Mouse (Mus musculus): ENCODE measurements around the gene Acly. TPM values are rescaled to one million over a fixed set of nuclear protein-coding genes. Genes with fewer than 3 reads are reported as not detected.

The Acly gene
- polyA plus RNA-seq, 1 experiment from 2014 or later, result 218 TPM

- Histone ChIP-seq H3K9me3 (replicated peaks; ENCODE audit: control insufficient read depth, low read length, poor library complexity, severe bottlenecking) (no peaks in the 10 kb centered on the region), H3K27me3 (ENCODE audit: control insufficient read depth, insufficient read depth, low read depth, low read length) (no peaks in the 10 kb centered on the region; the same call in 1 of the 2 replicates), H3K27ac (ENCODE audit: low read length) (no peak overlapping the region), H3K4me3 (ENCODE audit: low read depth, low read length) (no peak overlapping the region), H3K4me2 (ENCODE audit: low read length) (no peak overlapping the region), H3K4me1 (ENCODE audit: control insufficient read depth, insufficient read depth, low read length) (no peaks in the 10 kb centered on the region), H3K36me3 (ENCODE audit: control insufficient read depth, insufficient read depth, low read length) (no peaks in the 10 kb centered on the region), H3K9ac (ENCODE audit: low read depth, low read length) (no peak overlapping the region)
- ATAC-seq, result no peak
- 82% methylated on average over 4 of the region's 4 CpGs for WGBS
These were observed 25.0 kb upstream of the Acly start for GRCm38 (mm10) chr11:100552842-100553241.

DNA sequence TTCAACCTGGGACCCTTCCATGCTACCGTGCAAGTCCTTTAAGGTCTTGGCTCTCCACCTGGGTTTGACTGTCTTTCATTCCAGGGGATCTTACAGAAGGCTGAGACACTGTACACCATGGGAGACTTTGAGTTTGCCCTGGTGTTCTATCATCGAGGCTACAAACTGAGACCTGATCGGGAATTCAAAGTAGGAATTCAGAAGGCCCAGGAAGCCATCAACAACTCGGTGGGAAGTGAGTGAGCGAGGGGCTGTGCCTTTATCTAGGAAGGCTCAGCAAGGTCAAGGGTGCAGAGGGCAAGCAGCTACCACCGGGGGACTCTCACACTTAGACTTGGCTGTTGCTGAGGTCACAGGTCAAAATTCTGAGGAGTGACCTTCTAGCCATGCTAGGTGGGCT is 22.3 kb upstream of the Acly start:
- WGBS, result 77% methylated on average over 6 of the region's 6 CpGs
- ATAC-seq, result no peak

DNA sequence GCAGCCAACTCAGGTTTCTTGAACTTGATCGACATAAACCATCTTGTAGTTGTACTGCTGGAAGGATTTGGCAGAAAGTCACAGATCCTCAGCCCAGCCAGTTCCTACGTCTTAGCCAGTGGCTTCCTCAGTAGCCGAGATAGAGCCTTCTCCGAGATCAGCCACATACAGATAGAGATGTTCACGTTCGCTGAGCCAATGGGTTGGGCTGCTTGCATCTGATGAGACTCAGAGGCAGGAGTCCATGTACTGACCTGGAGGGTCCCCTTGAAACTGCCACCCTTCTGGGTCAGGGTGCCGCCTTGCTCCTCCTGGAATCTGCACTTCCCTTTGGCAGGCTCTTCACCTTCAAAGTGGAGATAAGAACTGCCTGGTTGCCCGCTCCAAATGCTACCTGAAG is 21.7 kb upstream of the Acly start:
- Histone ChIP-seq H3K36me3 (ENCODE audit: control insufficient read depth, insufficient read depth, low read length) (no peaks in the 10 kb centered on the region), H3K9ac (ENCODE audit: low read depth, low read length) (no peak overlapping the region), H3K27ac (ENCODE audit: low read length) (no peak overlapping the region), H3K4me1 (ENCODE audit: control insufficient read depth, insufficient read depth, low read length) (peaks cover 13% of the 10 kb centered on the region), H3K4me2 (ENCODE audit: low read length) (no peak overlapping the region), H3K4me3 (ENCODE audit: low read depth, low read length) (no peak overlapping the region), H3K27me3 (ENCODE audit: control insufficient read depth, insufficient read depth, low read depth, low read length) (no peaks in the 10 kb centered on the region; the same call in 1 of the 2 replicates), H3K9me3 (replicated peaks; ENCODE audit: control insufficient read depth, low read length, poor library complexity, severe bottlenecking) (no peaks in the 10 kb centered on the region)
- 90% methylated on average over 8 of the region's 8 CpGs for WGBS
- ATAC-seq, result no peak

More for the DNA sequence above, 22.3 kb upstream of the Acly start:
- Histone ChIP-seq H3K9ac (ENCODE audit: low read depth, low read length) (no peak overlapping the region), H3K4me2 (ENCODE audit: low read length) (no peak overlapping the region), H3K9me3 (replicated peaks; ENCODE audit: control insufficient read depth, low read length, poor library complexity, severe bottlenecking) (no peaks in the 10 kb centered on the region), H3K4me1 (ENCODE audit: control insufficient read depth, insufficient read depth, low read length) (peaks cover 7% of the 10 kb centered on the region), H3K36me3 (ENCODE audit: control insufficient read depth, insufficient read depth, low read length) (no peaks in the 10 kb centered on the region), H3K4me3 (ENCODE audit: low read depth, low read length) (no peak overlapping the region), H3K27ac (ENCODE audit: low read length) (no peak overlapping the region), H3K27me3 (ENCODE audit: control insufficient read depth, insufficient read depth, low read depth, low read length) (no peaks in the 10 kb centered on the region; the same call in 1 of the 2 replicates)

DNA sequence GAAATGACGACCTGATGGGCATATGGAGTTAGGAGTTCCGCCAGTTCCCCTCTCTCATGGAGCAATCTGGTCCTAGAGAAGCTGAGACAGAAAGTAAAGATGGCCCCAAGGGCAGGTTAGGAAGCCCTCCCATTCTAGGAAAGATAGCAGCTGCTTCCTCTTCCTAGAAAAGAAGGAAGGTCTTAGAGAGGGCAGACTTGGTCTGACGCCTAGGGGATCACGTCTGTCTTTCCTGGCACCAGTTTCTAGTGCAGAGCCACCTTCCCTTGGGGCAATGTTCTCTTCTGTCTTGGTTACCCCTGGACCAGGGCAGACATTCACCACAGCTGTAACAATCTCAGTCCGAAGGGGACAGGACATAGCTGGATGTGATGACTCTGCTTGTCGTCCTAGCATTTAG is 20.3 kb upstream of the Acly start:
- H3K4me1 ChIP-seq (ENCODE audit: control insufficient read depth, insufficient read depth, low read length), result peaks cover 13% of the 10 kb centered on the region
- no peaks in the 10 kb centered on the region for H3K36me3 ChIP-seq (ENCODE audit: control insufficient read depth, insufficient read depth, low read length)
- WGBS, result 85% methylated on average over 6 of the region's 6 CpGs

DNA sequence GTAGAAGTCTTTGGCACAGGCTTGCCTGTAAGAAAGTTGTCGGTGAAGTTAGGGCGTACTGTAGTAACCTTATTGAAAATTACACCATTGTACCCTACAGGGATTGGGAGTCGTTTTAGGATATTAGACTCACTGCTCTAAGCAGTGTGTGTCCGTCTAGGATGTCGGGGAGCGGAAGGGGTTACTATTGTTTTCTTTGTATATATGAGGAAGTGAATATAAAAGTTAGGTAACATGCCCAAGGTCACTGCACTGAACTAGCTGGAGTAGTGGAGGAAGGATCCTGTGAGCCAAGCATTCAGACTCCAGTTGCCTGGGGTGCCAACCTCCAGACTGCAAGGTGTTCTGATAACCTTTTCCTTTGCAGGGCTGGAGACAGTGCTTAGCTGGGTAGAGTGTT is 19.2 kb upstream of the Acly start:
- H3K4me1 ChIP-seq (ENCODE audit: control insufficient read depth, insufficient read depth, low read length), result peaks cover 13% of the 10 kb centered on the region
- H3K27ac ChIP-seq (ENCODE audit: low read length), result no peak overlapping the region
- no peak overlapping the region for H3K4me2 ChIP-seq (ENCODE audit: low read length)
- H3K4me3 ChIP-seq (ENCODE audit: low read depth, low read length), result no peak overlapping the region
- no peaks in the 10 kb centered on the region; the same call in 1 of the 2 replicates for H3K27me3 ChIP-seq (ENCODE audit: control insufficient read depth, insufficient read depth, low read depth, low read length)
- no peaks in the 10 kb centered on the region for H3K36me3 ChIP-seq (ENCODE audit: control insufficient read depth, insufficient read depth, low read length)
- H3K9me3 ChIP-seq (replicated peaks; ENCODE audit: control insufficient read depth, low read length, poor library complexity, severe bottlenecking), result no peaks in the 10 kb centered on the region
- H3K9ac ChIP-seq (ENCODE audit: low read depth, low read length), result no peak overlapping the region
- ATAC-seq, result no peak
- WGBS, result 89% methylated on average over 6 of the region's 6 CpGs

More for the DNA sequence above, 20.3 kb upstream of the Acly start:
- no peak overlapping the region for H3K9ac ChIP-seq (ENCODE audit: low read depth, low read length)
- ATAC-seq, result no peak
- H3K27me3 ChIP-seq (ENCODE audit: control insufficient read depth, insufficient read depth, low read depth, low read length), result no peaks in the 10 kb centered on the region; the same call in 1 of the 2 replicates
- H3K27ac ChIP-seq (ENCODE audit: low read length), result no peak overlapping the region
- H3K4me3 ChIP-seq (ENCODE audit: low read depth, low read length), result no peak overlapping the region
- H3K9me3 ChIP-seq (replicated peaks; ENCODE audit: control insufficient read depth, low read length, poor library complexity, severe bottlenecking), result no peaks in the 10 kb centered on the region
- no peak overlapping the region for H3K4me2 ChIP-seq (ENCODE audit: low read length)

DNA sequence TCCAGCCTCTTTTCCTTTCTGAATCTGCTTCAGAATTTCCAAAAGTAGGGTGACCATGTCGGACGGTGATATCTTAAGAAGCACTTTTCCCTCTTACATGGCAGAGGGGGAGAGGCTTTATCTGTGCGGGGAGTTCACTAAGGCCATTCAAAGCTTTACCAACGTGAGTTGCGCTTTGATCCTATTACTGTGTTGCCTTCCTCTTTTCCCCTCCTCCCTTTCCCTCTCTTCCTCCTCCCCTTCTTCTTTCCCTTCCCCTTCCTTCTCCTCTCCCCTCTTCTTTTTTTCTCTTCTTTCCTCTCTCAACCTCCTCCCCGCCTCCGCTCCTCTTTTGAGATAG is 17.9 kb upstream of the Acly start:
- Histone ChIP-seq H3K4me2 (ENCODE audit: low read length) (peak overlapping the region; percentile 65), H3K4me3 (ENCODE audit: low read depth, low read length) (peak overlapping the region; percentile 48), H3K27me3 (ENCODE audit: control insufficient read depth, insufficient read depth, low read depth, low read length) (no peaks in the 10 kb centered on the region; the same call in 1 of the 2 replicates), H3K9ac (ENCODE audit: low read depth, low read length) (peak overlapping the region; percentile 54), H3K9me3 (replicated peaks; ENCODE audit: control insufficient read depth, low read length, poor library complexity, severe bottlenecking) (no peaks in the 10 kb centered on the region), H3K4me1 (ENCODE audit: control insufficient read depth, insufficient read depth, low read length) (peaks cover 13% of the 10 kb centered on the region), H3K36me3 (ENCODE audit: control insufficient read depth, insufficient read depth, low read length) (no peaks in the 10 kb centered on the region), H3K27ac (ENCODE audit: low read length) (peak overlapping the region; percentile 51)
- ATAC-seq, result peak; percentile 51; the same call in 1 of the 2 replicates
- WGBS, result 23% methylated on average over 7 of the region's 7 CpGs

- Histone ChIP-seq H3K4me2 (ENCODE audit: low read length) (peak within 1 kb of the TSS; percentile 65), H3K4me1 (ENCODE audit: control insufficient read depth, insufficient read depth, low read length) (peaks cover 13% of the 10 kb centered on the region), H3K36me3 (ENCODE audit: control insufficient read depth, insufficient read depth, low read length) (no peaks in the 10 kb centered on the region), H3K27me3 (ENCODE audit: control insufficient read depth, insufficient read depth, low read depth, low read length) (no peaks in the 10 kb centered on the region; the same call in 1 of the 2 replicates), H3K9me3 (replicated peaks; ENCODE audit: control insufficient read depth, low read length, poor library complexity, severe bottlenecking) (no peaks in the 10 kb centered on the region), H3K27ac (ENCODE audit: low read length) (peak within 1 kb of the TSS; percentile 51), H3K9ac (ENCODE audit: low read depth, low read length) (peak within 1 kb of the TSS; percentile 54), H3K4me3 (ENCODE audit: low read depth, low read length) (peak within 1 kb of the TSS; percentile 48)
- peak; percentile 96 for ATAC-seq
- WGBS, result 4% methylated on average over 28 of the region's 28 CpGs
These were observed 17.3 kb upstream of the Acly start, which contains the start of gene Ttc25 for GRCm38 (mm10) chr11:100544832-100545745. Gene Ttc25 (plus strand): TSS chr11:100545607.

GRCm38 (mm10) chr11:100541577-100541976 is 13.8 kb upstream of the Acly start:
- H3K36me3 ChIP-seq (ENCODE audit: control insufficient read depth, insufficient read depth, low read length), result no peaks in the 10 kb centered on the region
- H3K27ac ChIP-seq (ENCODE audit: low read length), result no peak overlapping the region
- no peaks in the 10 kb centered on the region for H3K9me3 ChIP-seq (replicated peaks; ENCODE audit: control insufficient read depth, low read length, poor library complexity, severe bottlenecking)
- no peak for ATAC-seq
- H3K9ac ChIP-seq (ENCODE audit: low read depth, low read length), result no peak overlapping the region
- no peak overlapping the region for H3K4me3 ChIP-seq (ENCODE audit: low read depth, low read length)
- 91% methylated on average over 2 of the region's 2 CpGs for WGBS
- H3K27me3 ChIP-seq (ENCODE audit: control insufficient read depth, insufficient read depth, low read depth, low read length), result no peaks in the 10 kb centered on the region
- H3K4me2 ChIP-seq (ENCODE audit: low read length), result no peak overlapping the region
- peaks cover 13% of the 10 kb centered on the region for H3K4me1 ChIP-seq (ENCODE audit: control insufficient read depth, insufficient read depth, low read length)

DNA sequence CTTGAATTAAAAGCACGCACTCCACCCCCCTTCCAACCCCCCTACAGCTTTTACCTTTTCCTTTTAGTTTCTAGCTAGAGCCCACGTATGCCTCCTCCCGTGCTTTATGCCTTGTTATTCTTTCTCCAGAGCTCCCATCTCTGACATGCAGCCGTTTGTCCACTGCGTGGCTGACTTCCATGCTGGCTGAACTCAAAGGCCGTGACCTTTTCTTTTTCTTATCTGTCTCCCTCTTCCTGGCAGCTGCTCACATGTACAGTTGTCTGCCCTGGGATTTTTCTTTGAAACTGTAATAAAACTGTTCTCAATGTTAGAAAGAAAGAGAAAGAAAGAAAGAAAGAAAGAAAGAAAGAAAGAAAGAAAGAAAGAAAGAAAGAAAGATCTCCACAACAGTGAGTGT is 13.2 kb upstream of the Acly start:
- H3K4me3 ChIP-seq (ENCODE audit: low read depth, low read length), result no peak overlapping the region
- no peak overlapping the region for H3K9ac ChIP-seq (ENCODE audit: low read depth, low read length)
- no peaks in the 10 kb centered on the region for H3K9me3 ChIP-seq (replicated peaks; ENCODE audit: control insufficient read depth, low read length, poor library complexity, severe bottlenecking)
- 63% methylated on average over 6 of the region's 6 CpGs for WGBS
- H3K27ac ChIP-seq (ENCODE audit: low read length), result no peak overlapping the region
- H3K4me2 ChIP-seq (ENCODE audit: low read length), result no peak overlapping the region
- ATAC-seq, result no peak
- H3K27me3 ChIP-seq (ENCODE audit: control insufficient read depth, insufficient read depth, low read depth, low read length), result no peaks in the 10 kb centered on the region
- peaks cover 11% of the 10 kb centered on the region for H3K4me1 ChIP-seq (ENCODE audit: control insufficient read depth, insufficient read depth, low read length)
- no peaks in the 10 kb centered on the region for H3K36me3 ChIP-seq (ENCODE audit: control insufficient read depth, insufficient read depth, low read length)
